Mouse (Mus musculus) forebrain, embryonic 16.5 days (tissue): Measurements from ENCODE around the gene Herc4. TPM values are rescaled to one million over a fixed set of nuclear protein-coding genes. Genes with fewer than 3 reads are reported as not detected.
A peak's percentile ranks its signal among the peaks of the same experiment; 100 is the strongest.
"Not testable (repeated sequence)": the region's sequence is repeated elsewhere in the genome, so short reads cannot be mapped to it uniquely, and the experiment has no call there.

Experiments used
- ATAC-seq: fragments of 200-750 bp; cut with Nextera tagmentation; 2 replicates; pipeline ENCODE4 v1.8.0; 2017; ENCODE audit warnings: mild to moderate bottlenecking, moderate library complexity
- H3K27ac ChIP-seq: fragments of 300-500 bp; sonication (generic); 2 replicates; pipeline ENCODE4 v1.5.1; 2014; ENCODE audit warnings: low read length, control low read depth
- H3K27me3 ChIP-seq: fragments of 300-500 bp; sonication (generic); replicated peaks from 2 replicates; pipeline ENCODE4 v1.6.1; 2014; ENCODE audit warnings: low read length; ENCODE audit not compliant: control insufficient read depth, insufficient read depth
- H3K36me3 ChIP-seq: fragments of 300-500 bp; sonication (generic); 2 replicates; pipeline ENCODE4 v1.6.1; 2014; ENCODE audit not compliant: control insufficient read depth, insufficient read depth
- H3K4me1 ChIP-seq: fragments of 300-500 bp; sonication (generic); replicated peaks from 2 replicates; pipeline ENCODE4 v1.6.1; 2014; ENCODE audit warnings: low read length; ENCODE audit not compliant: control insufficient read depth, insufficient read depth
- H3K4me2 ChIP-seq: fragments of 300-500 bp; sonication (generic); 2 replicates; pipeline ENCODE4 v1.6.1; 2014; ENCODE audit warnings: mild to moderate bottlenecking, low read length, control low read depth
- H3K4me3 ChIP-seq: fragments of 300-500 bp; sonication (generic); replicated peaks from 2 replicates; pipeline ENCODE4 v1.5.1; 2014; ENCODE audit warnings: mild to moderate bottlenecking, low read length, control low read depth
- H3K9ac ChIP-seq: fragments of 300-500 bp; sonication (generic); replicated peaks from 2 replicates; pipeline ENCODE4 v1.6.1; 2014; ENCODE audit warnings: low read depth, low read length, control low read depth
- H3K9me3 ChIP-seq: fragments of 300-500 bp; sonication (generic); 2 replicates; pipeline ENCODE4 v1.6.1; 2016; ENCODE audit warnings: low read length; ENCODE audit not compliant: control insufficient read depth
- WGBS: fragments of 180-500 bp; shearing (Covaris S2); extraction: QIAGEN DNeasy Blood & Tissue Kit; methylation state at CpG from one replicate; pipeline ENCODE4 v1.1.7; 2014; 5-methylcytosine and 5-hydroxymethylcytosine counted together
- polyA plus RNA-seq: library from polyadenylated mRNA; unstranded; fragments of >200 nt; fragmentation: Nextera tagmentation; extraction: Ambion mirVana; gene quantifications from 2 replicates; pipeline ENCODE4 v1.2.1, GENCODE M21; 2015

The Herc4 gene
- polyA plus RNA-seq, 1 experiment from 2014 or later: 33.1 TPM

DNA sequence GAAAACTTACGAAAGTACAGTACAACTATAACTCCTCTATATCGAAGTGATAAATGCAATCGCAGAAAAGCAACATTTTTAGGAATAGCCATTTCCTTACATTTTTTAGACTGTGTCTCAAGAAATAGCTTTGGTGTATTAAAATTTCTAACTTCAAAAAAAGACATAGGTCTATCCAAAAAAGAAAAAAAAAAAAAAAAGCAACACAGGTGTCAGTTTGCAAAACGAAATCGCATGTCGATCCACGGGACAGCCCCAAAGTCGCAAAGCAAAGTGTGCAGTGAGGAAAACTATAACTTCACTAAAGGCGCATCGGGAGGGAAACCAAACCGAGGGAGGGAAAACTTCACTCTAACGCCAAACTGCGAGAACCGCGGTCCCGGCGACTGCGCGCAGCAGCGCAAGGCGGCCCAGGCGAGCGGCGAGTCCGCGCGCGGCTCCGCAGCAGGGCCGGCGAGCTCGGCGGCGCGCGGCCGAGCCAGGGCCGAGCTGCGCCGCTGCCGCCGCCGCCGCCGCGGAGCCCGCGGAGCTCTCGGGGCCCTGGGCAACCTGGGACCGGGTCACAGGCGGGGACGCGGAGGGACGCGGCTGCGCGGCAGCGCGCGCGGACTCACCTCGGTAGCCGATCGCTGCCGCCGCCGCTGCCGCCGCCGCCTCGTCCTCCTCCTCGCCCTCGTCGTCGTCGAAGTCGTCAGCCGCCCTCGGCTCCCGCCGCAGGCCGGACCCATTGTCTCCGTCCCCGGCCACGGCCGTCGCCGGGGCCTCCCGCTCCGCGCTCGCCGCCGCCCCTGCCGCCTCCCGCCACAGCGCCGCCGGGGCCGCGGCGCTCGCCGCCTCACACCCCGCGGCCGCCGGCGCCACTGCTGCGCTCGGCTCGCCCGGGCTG, 94.6 kb downstream of the Herc4 start:
- under 1% methylated on average over 70 of the region's 113 CpGs for WGBS
- Histone ChIP-seq H3K27me3 (no peaks in the 10 kb centered on the region), H3K4me2 (peak overlapping the region; percentile 65), H3K4me3 (peak overlapping the region; percentile 79), H3K27ac (peak overlapping the region; percentile 89), H3K36me3 (peaks cover 3% of the 10 kb centered on the region), H3K4me1 (peaks cover 20% of the 10 kb centered on the region), H3K9me3 (no peaks in the 10 kb centered on the region), H3K9ac (peak overlapping the region; percentile 96)
- peak; percentile 87 for ATAC-seq

- H3K4me3 ChIP-seq: peak overlapping the region; percentile 79
- H3K4me2 ChIP-seq: peak overlapping the region; percentile 65
- H3K9me3 ChIP-seq: no peaks in the 10 kb centered on the region
- WGBS: under 1% methylated on average over 39 of the region's 74 CpGs
- H3K36me3 ChIP-seq: no peaks in the 10 kb centered on the region
- peaks cover 20% of the 10 kb centered on the region for H3K4me1 ChIP-seq
- peak overlapping the region; percentile 96 for H3K9ac ChIP-seq
- H3K27me3 ChIP-seq: no peaks in the 10 kb centered on the region
- peak overlapping the region; percentile 89 for H3K27ac ChIP-seq
- peak; percentile 94 for ATAC-seq
Measured at GRCm38 (mm10) chr10:63338914-63339643, 95.5 kb downstream of the Herc4 start.

DNA sequence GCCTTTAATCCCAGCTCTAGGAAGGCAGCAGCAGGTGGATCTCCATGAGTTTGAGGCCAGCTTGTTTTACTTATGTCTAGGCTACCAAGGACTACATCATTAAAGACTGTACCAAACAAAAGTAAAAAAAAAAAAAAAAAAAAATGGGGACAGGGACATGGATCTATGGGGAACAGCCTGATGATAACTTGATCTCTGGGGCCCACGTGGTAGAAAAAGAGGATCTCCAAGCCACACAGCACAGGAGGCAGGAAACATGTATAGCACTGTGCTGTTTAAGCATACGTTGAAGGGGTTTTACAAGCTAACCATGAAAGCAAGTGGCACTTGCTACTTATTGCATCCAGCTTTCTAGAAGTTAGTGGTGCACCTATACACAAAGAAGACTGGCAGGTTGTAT, 97.7 kb downstream of the Herc4 start:
- Histone ChIP-seq H3K36me3 (no peaks in the 10 kb centered on the region), H3K4me1 (peaks cover 18% of the 10 kb centered on the region), H3K4me2 (no peak overlapping the region), H3K27ac (no peak overlapping the region), H3K4me3 (no peak overlapping the region), H3K9me3 (no peaks in the 10 kb centered on the region), H3K9ac (no peak overlapping the region), H3K27me3 (no peaks in the 10 kb centered on the region)
- 81% methylated on average over 2 of the region's 2 CpGs for WGBS
- no peak for ATAC-seq

DNA sequence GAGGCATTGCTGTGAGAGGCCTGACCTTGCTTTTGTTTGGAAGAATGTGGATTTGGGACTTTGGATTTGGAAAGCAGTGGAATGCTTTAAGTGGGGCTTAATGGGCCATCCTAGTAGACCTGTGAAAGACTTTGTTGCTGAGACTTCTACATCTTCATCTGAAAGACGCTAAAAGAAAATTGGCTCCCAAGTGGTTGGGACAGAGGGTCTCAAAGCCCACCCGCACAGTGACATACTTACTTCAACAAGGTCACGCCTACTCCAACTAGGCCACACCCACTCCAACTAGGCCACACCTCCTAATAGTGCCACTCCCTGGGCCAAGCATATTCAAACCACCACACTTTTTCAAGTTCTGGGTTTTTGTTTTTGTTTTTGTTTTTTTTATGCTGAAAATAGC, 101.1 kb downstream of the Herc4 start:
- no peak for ATAC-seq
- no peak overlapping the region for H3K9ac ChIP-seq
- no peaks in the 10 kb centered on the region for H3K36me3 ChIP-seq
- no peak overlapping the region for H3K4me2 ChIP-seq
- no peaks in the 10 kb centered on the region for H3K4me1 ChIP-seq
- WGBS: 94% methylated on average over 3 of the region's 3 CpGs
- no peak overlapping the region for H3K27ac ChIP-seq
- no peak overlapping the region for H3K4me3 ChIP-seq
- H3K27me3 ChIP-seq: no peaks in the 10 kb centered on the region
- no peaks in the 10 kb centered on the region for H3K9me3 ChIP-seq

DNA sequence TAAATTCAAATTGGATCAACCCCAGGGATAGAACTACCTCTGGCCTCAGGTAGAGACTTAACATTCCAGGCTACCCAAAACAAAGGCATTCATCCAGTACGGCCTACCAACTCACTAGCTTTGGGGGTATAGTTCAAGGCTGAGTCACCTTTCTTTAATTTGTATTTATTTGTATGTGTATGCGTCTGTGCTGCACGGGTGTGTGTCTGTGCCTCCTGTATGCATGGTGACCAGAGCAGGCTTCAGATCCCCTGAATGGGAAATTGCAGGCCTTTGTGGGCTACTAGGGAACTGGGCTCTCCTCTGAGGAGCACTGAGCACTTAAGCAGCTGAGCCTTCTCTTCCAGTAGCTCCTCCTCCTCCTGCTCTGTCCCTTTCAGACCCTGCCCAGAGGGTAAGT, 104.7 kb downstream of the Herc4 start:
- H3K9ac ChIP-seq: no peak overlapping the region
- WGBS: 46% methylated on average over 3 of the region's 3 CpGs
- H3K4me3 ChIP-seq: no peak overlapping the region
- H3K9me3 ChIP-seq: no peaks in the 10 kb centered on the region
- H3K27ac ChIP-seq: no peak overlapping the region
- H3K36me3 ChIP-seq: no peaks in the 10 kb centered on the region
- H3K27me3 ChIP-seq: no peaks in the 10 kb centered on the region
- no peaks in the 10 kb centered on the region for H3K4me1 ChIP-seq
- H3K4me2 ChIP-seq: no peak overlapping the region
- ATAC-seq: no peak

DNA sequence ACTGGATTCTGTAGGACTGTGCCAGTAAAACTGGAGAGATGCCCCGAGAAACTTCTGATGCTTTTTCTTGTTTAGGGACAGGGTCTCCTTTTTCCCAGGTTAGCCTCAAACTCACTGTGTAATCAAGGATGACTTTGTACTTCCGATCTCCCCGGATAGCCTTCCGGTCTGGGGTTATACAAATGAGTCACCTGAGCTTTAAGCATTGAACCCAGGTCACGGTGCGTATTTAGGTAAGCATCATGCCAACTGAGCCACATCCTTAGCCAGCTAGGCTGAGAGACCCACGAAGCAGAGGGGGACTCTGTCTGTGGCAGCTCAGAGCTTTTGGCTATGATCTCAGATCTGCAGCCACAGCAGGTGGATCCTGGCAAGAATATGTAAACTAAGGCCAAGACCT, 107.1 kb downstream of the Herc4 start:
- H3K4me3 ChIP-seq: no peak overlapping the region
- no peaks in the 10 kb centered on the region for H3K36me3 ChIP-seq
- no peak overlapping the region for H3K4me2 ChIP-seq
- no peaks in the 10 kb centered on the region for H3K4me1 ChIP-seq
- no peak for ATAC-seq
- no peaks in the 10 kb centered on the region for H3K9me3 ChIP-seq
- H3K27ac ChIP-seq: no peak overlapping the region
- no peak overlapping the region for H3K9ac ChIP-seq
- no peaks in the 10 kb centered on the region for H3K27me3 ChIP-seq
- 93% methylated on average over 7 of the region's 7 CpGs for WGBS

- not testable (repeated sequence) for H3K9me3 ChIP-seq, H3K27me3 ChIP-seq, H3K9ac ChIP-seq, ATAC-seq, H3K36me3 ChIP-seq, H3K27ac ChIP-seq, H3K4me2 ChIP-seq, H3K4me3 ChIP-seq, H3K4me1 ChIP-seq
- whole genome bisulfite sequencing: 92% methylated on average over 7 of the region's 7 CpGs
Measured at GRCm38 (mm10) chr10:63351099-63351498, 107.5 kb downstream of the Herc4 start.

DNA sequence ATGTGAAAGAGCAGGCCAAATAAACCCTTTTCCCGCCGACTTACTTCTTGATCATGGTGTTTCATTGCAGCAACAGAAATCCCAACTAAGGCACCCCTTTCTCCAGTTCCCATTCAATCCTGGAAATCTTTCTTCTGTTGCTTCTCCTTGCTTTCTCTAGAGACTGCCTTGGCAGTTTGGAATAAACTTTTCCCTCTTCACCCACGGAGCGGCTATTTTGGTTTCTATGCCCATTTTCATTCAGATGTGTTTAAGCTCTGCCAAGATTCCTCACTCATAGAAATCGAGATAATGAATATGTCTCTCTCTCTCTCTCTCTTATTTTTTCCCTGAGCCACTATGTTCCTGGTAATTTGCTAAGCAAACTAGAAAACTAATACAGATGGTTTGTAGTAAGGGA, 108.5 kb downstream of the Herc4 start:
- WGBS: 49% methylated on average over 5 of the region's 5 CpGs
- Histone ChIP-seq H3K4me1 (no peaks in the 10 kb centered on the region), H3K27me3 (no peaks in the 10 kb centered on the region), H3K4me2 (no peak overlapping the region), H3K9me3 (no peaks in the 10 kb centered on the region), H3K27ac (no peak overlapping the region), H3K36me3 (no peaks in the 10 kb centered on the region), H3K9ac (no peak overlapping the region), H3K4me3 (no peak overlapping the region)
- ATAC-seq: no peak

GRCm38 (mm10) chr10:63360502-63360901, 116.9 kb downstream of the Herc4 start:
- Histone ChIP-seq H3K27ac (no peak overlapping the region), H3K27me3 (no peaks in the 10 kb centered on the region), H3K9me3 (no peaks in the 10 kb centered on the region), H3K9ac (no peak overlapping the region), H3K4me1 (no peaks in the 10 kb centered on the region), H3K36me3 (no peaks in the 10 kb centered on the region), H3K4me3 (no peak overlapping the region), H3K4me2 (no peak overlapping the region)
- WGBS: 62% methylated on average over 1 of the region's 1 CpGs
- ATAC-seq: no peak
